Mouse (Mus musculus): Measurements from ENCODE around the gene Prim2. TPM values are rescaled to one million over a fixed set of nuclear protein-coding genes. Genes with fewer than 3 reads are reported as not detected.
"Not testable (repeated sequence)": the region's sequence is repeated elsewhere in the genome, so short reads cannot be mapped to it uniquely, and the experiment has no call there.

Gene Prim2
- total RNA-seq, 1 experiment, result 39.0 TPM

GRCm38 (mm10) chr1:33620091-33620788, 49.4 kb downstream of the Prim2 start:
- H3K9me3 ChIP-seq (ENCODE audit: control insufficient read depth, insufficient read depth, low read depth, low read length), result no peaks in the 10 kb centered on the region
- no peak overlapping the region for H3K4me3 ChIP-seq (ENCODE audit: insufficient read depth in 1 of 2, low read depth in 1 of 2, low read length in 2 of 2, poor library complexity in 1 of 2, severe bottlenecking in 1 of 2)
- TF ChIP-seq CHD2 (IDR thresholded peaks at IDR 0.05; ENCODE audit: low read depth, low read length), result no peak
- TF ChIP-seq MAFK (IDR thresholded peaks at IDR 0.05; ENCODE audit: insufficient read depth, low read depth, low read length), result no peak
- no peak for TF ChIP-seq ZC3H11A (IDR thresholded peaks at IDR 0.05; ENCODE audit: borderline replicate concordance, low read depth, low read length)
- no peak for TF ChIP-seq HCFC1 (IDR thresholded peaks at IDR 0.05; ENCODE audit: borderline replicate concordance, insufficient read depth, low read length)
- TF ChIP-seq ZNF384 (IDR thresholded peaks at IDR 0.05; ENCODE audit: low read depth, low read length), result no peak
- in situ Hi-C loops (cut with MboI; ENCODE audit: low sequenced_read_pairs in 2 of 2, unreplicated experiment in 2 of 2), result no loop called here
- DNase-seq (ENCODE audit: low read depth, low spot score), result no peak
- H3K4me1 ChIP-seq (ENCODE audit: control insufficient read depth in 2 of 2, insufficient read depth in 2 of 2, low read length in 2 of 2, poor library complexity in 1 of 2), result 0 out of 4 replicates have a peak, but pooled peaks cover 0 to 1% of the 10 kb centered on the region in 2 experiments
- no peaks in the 10 kb centered on the region for H3K36me3 ChIP-seq (ENCODE audit: control insufficient read depth, insufficient read depth, low read length, poor library complexity, severe bottlenecking)
- H3K9ac ChIP-seq (ENCODE audit: insufficient read depth, low read depth, low read length, poor library complexity, severe bottlenecking), result no peak overlapping the region
- no peak overlapping the region for H3K27ac ChIP-seq (ENCODE audit: insufficient read depth, low read depth, low read length, poor library complexity, severe bottlenecking)

- H3K4me1 ChIP-seq (ENCODE audit: control insufficient read depth in 2 of 2, insufficient read depth in 2 of 2, low read length in 2 of 2, poor library complexity in 1 of 2); DNase-seq (ENCODE audit: low read depth, low spot score); H3K9ac ChIP-seq (ENCODE audit: insufficient read depth, low read depth, low read length, poor library complexity, severe bottlenecking); H3K27ac ChIP-seq (ENCODE audit: insufficient read depth, low read depth, low read length, poor library complexity, severe bottlenecking); in situ Hi-C loops (cut with MboI; ENCODE audit: low sequenced_read_pairs in 2 of 2, unreplicated experiment in 2 of 2); H3K4me3 ChIP-seq (ENCODE audit: insufficient read depth in 1 of 2, low read depth in 1 of 2, low read length in 2 of 2, poor library complexity in 1 of 2, severe bottlenecking in 1 of 2); H3K36me3 ChIP-seq (ENCODE audit: control insufficient read depth, insufficient read depth, low read length, poor library complexity, severe bottlenecking); H3K9me3 ChIP-seq (ENCODE audit: control insufficient read depth, insufficient read depth, low read depth, low read length): not testable (repeated sequence)
Observed at GRCm38 (mm10) chr1:33616642-33617041, 53.0 kb downstream of the Prim2 start.

GRCm38 (mm10) chr1:33612100-33612499, 57.5 kb downstream of the Prim2 start:
- TF ChIP-seq CHD2 (IDR thresholded peaks at IDR 0.05; ENCODE audit: low read depth, low read length) (no peak), HCFC1 (IDR thresholded peaks at IDR 0.05; ENCODE audit: borderline replicate concordance, insufficient read depth, low read length) (no peak), MAFK (IDR thresholded peaks at IDR 0.05; ENCODE audit: insufficient read depth, low read depth, low read length) (no peak), ZC3H11A (IDR thresholded peaks at IDR 0.05; ENCODE audit: borderline replicate concordance, low read depth, low read length) (no peak), ZNF384 (IDR thresholded peaks at IDR 0.05; ENCODE audit: low read depth, low read length) (no peak)
- no peak for DNase-seq (ENCODE audit: low read depth, low spot score)
- in situ Hi-C loops (cut with MboI; ENCODE audit: low sequenced_read_pairs in 2 of 2, unreplicated experiment in 2 of 2), result no loop called here
- Histone ChIP-seq H3K4me1 (ENCODE audit: control insufficient read depth in 2 of 2, insufficient read depth in 2 of 2, low read length in 2 of 2, poor library complexity in 1 of 2) (no peaks in the 10 kb centered on the region), H3K36me3 (ENCODE audit: control insufficient read depth, insufficient read depth, low read length, poor library complexity, severe bottlenecking) (no peaks in the 10 kb centered on the region; the same call in 1 of the 2 replicates), H3K4me3 (ENCODE audit: insufficient read depth in 1 of 2, low read depth in 1 of 2, low read length in 2 of 2, poor library complexity in 1 of 2, severe bottlenecking in 1 of 2) (no peak overlapping the region), H3K9me3 (ENCODE audit: control insufficient read depth, insufficient read depth, low read depth, low read length) (no peaks in the 10 kb centered on the region), H3K27ac (ENCODE audit: insufficient read depth, low read depth, low read length, poor library complexity, severe bottlenecking) (no peak overlapping the region), H3K9ac (ENCODE audit: insufficient read depth, low read depth, low read length, poor library complexity, severe bottlenecking) (no peak overlapping the region)

- Histone ChIP-seq H3K9me3 (ENCODE audit: control insufficient read depth, insufficient read depth, low read depth, low read length) (no peaks in the 10 kb centered on the region), H3K4me3 (ENCODE audit: insufficient read depth in 1 of 2, low read depth in 1 of 2, low read length in 2 of 2, poor library complexity in 1 of 2, severe bottlenecking in 1 of 2) (no peak overlapping the region), H3K9ac (ENCODE audit: insufficient read depth, low read depth, low read length, poor library complexity, severe bottlenecking) (no peak overlapping the region), H3K4me1 (ENCODE audit: control insufficient read depth in 2 of 2, insufficient read depth in 2 of 2, low read length in 2 of 2, poor library complexity in 1 of 2) (no peaks in the 10 kb centered on the region), H3K36me3 (ENCODE audit: control insufficient read depth, insufficient read depth, low read length, poor library complexity, severe bottlenecking) (no peaks in the 10 kb centered on the region; the same call in 1 of the 2 replicates), H3K27ac (ENCODE audit: insufficient read depth, low read depth, low read length, poor library complexity, severe bottlenecking) (no peak overlapping the region)
- TF ChIP-seq CHD2 (IDR thresholded peaks at IDR 0.05; ENCODE audit: low read depth, low read length), result no peak
- TF ChIP-seq MAFK (IDR thresholded peaks at IDR 0.05; ENCODE audit: insufficient read depth, low read depth, low read length), result no peak
- no peak for TF ChIP-seq ZC3H11A (IDR thresholded peaks at IDR 0.05; ENCODE audit: borderline replicate concordance, low read depth, low read length)
- no peak for TF ChIP-seq ZNF384 (IDR thresholded peaks at IDR 0.05; ENCODE audit: low read depth, low read length)
- no peak for TF ChIP-seq HCFC1 (IDR thresholded peaks at IDR 0.05; ENCODE audit: borderline replicate concordance, insufficient read depth, low read length)
- in situ Hi-C loops (cut with MboI; ENCODE audit: low sequenced_read_pairs in 2 of 2, unreplicated experiment in 2 of 2), result no loop called here
- no peak for DNase-seq (ENCODE audit: low read depth, low spot score)
Observed at GRCm38 (mm10) chr1:33610026-33610721, 59.4 kb downstream of the Prim2 start.
